Mouse (Mus musculus) fibroblast of lung, adult 2 months (primary cell): ENCODE results near the gene Ercc4.
A peak's percentile ranks its signal among the peaks of the same experiment; 100 is the strongest.
"Not testable (repeated sequence)": the region's sequence is repeated elsewhere in the genome, so short reads cannot be mapped to it uniquely, and the experiment has no call there.

Experiments used
- DNase-seq: peaks from one replicate; pipeline ENCODE4 v3.0.0-alpha.2; 2011; ENCODE audit warnings: low read depth

The Ercc4 gene

DNA sequence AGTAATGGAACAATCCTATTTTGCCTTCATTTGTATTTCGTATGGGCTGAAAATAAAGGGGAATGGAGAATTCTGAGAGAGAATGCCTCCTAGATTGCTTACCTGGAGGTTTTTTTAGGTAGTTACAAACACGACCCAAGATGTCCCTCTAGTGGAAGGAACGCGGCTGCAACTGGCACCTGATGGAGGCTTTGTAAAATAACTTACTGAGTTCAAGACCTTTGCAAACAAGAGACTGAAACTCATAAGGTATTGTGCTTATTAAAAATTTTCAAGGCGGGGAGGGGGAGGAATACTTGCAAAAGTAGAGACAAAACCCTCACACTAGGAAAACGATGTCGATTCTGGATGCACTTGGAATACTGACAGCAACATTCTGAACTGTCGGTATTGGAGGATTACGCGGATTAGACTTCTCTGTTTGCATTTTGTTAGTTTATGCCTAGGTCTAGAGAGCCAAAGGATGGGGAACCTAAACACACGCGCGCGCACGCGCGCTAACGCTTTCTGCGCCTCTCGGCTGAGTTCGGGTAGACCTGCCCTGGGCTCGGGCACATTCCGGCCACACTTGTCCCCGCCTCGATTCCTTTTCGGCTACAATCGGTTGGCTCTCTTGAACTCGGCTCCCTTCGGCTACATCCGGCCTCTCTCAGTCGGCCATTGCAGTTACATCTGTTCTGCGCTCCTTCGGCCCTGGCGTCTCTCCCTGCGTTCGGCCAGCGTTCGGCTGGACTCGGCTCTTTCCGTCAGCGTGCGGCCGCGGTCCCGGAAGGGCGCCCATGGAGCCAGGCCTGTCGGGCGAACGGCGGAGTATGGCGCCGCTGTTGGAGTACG is at the start of gene Ercc4:
Gene Ercc4 (plus strand): TSS at position 529 of the 834 bp plus-strand sequence.
- peak; percentile 93 for DNase-seq

GRCm38 (mm10) chr16:13061113-13061512 is 48.4 kb upstream of the Ercc4 start:
- no peak for DNase-seq

DNA sequence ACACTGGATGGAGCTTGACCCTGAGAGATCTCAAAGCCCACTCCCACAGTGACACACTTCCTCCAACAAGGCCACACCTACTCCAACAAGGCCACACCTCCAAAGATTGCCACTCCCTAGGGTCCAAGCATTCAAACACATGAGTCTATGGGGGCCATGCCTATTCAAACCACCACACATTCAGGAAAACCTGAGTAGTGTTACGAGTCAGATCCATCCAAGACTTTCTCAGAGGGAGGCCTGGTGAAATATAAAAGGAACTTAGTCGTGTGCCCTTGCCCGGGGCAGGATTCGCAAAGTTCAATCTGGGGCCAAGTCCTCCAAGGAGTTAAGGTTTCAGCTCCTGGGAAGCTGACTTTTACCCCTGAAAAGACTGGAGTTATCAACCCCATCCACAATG is 35.3 kb upstream of the Ercc4 start:
- DNase-seq: no peak

GRCm38 (mm10) chr16:13080161-13080560 is 29.3 kb upstream of the Ercc4 start:
- DNase-seq: peak; percentile 2

DNA sequence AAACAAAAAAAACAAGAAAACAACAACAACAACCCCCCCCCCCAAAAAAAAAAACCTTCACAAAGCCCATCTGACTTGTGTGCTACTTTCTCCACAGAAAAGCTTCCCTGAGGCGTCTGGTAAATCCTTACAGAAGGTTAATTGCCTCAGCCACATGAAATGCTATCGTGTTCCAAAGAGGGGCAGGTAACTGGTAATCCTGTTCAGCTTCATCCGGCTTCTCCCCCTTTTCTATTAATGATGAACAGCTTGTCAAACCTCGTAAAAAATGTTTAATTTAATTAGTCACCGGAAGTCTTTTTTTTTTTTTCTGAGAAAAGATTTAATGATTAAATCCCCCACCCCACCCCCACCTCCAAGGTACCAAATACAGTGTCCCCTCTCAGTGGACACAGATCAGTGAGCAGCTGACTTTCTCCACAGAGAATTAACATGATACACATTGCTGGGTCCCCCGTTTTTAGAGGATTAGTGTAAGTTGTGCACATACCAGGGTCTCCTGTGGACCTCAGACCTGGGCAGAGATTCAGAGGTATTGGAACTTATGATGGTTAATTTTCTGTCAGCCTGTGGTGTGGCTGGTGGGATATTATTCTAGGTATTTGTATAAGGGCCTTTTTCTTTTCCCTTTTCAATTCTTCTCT is 26.2 kb upstream of the Ercc4 start:
- DNase-seq: no peak

DNA sequence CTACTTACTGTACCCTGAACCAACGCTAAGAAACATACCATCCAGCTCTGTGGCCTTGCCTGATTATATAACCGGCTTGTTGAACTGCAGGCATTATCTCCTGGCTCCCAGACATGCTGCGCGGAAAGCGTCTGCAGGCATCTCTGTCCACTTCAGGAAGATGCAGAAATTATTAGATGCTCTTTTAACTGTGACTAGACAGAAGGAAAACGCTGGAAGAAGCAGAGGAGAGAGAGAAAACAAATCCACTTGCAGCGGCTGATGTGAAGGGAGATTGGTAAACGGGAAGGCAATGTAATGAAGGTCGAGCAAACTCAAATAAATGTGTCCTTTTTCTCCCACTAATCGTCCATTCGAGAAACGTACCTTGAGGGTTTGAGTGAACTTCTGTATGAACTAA is 1.1 kb upstream of the Ercc4 start:
- DNase-seq: no peak

GRCm38 (mm10) chr16:13109990-13110595 is 609 bp downstream of the Ercc4 start:
- DNase-seq: no peak

- DNase-seq: no peak
These were observed 5.3 kb downstream of the Ercc4 start for GRCm38 (mm10) chr16:13114821-13115220.

GRCm38 (mm10) chr16:13115466-13115865 is 6.0 kb downstream of the Ercc4 start:
- not testable (repeated sequence) for DNase-seq

GRCm38 (mm10) chr16:13117299-13117966 is 7.9 kb downstream of the Ercc4 start:
- peak; percentile 59 for DNase-seq

GRCm38 (mm10) chr16:13117967-13118430 is 8.5 kb downstream of the Ercc4 start:
- no peak for DNase-seq

GRCm38 (mm10) chr16:13118754-13119294 is 9.3 kb downstream of the Ercc4 start:
- no peak for DNase-seq

DNA sequence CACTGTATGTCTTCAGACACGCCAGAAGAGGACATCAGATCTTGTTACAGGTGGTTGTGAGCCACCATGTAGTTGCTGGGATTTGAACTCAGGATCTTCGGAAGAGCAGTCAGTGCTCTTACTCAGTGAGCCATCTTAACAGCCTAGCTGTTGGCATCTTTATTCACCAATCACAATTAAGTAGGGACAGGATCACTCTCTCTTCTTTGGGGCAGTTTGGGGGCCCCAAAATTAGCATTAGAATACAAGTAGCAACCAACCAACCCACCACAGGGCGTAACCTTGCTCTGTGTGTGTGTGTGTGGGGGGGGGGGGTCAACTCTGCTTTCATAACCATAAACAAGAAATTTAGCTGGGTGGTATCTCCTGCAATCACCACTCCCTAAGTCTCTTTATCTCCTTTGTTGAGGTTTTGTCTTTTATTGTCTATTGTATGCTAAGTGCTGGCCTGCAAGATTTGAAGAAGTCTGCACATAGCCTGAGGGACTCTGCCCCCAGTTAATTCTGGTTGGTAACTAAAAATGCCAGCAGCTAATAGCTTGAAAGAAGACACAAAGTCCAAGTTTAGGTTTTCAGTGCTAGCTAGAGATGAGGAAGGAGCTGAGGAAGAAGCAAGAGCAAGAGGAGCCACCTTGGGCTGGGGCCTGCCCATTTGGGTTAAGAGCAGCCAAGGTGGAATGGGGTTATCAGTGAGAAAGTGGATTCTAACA is 10.3 kb downstream of the Ercc4 start:
- DNase-seq: no peak

DNA sequence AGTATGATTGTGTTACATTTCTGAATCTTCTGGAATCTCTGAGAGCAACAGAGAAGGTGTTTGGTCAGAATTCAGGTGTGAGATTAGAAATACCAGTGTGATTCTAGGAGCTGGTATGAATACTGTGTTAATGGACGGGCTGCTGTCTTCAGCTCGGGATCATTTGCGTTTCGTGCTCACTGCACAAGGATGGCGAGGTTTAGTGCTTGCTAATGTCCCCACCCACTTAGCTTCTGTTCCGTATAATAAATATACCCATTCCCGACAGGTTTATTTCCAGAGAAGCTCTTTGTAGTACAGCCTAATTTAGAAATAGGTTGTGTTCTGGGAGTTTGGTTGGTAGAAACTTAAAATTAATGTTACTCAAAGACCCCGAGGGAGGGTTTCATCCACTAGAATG is 15.9 kb downstream of the Ercc4 start:
- DNase-seq: no peak

GRCm38 (mm10) chr16:13127566-13127965 is 18.1 kb downstream of the Ercc4 start:
- DNase-seq: no peak

DNA sequence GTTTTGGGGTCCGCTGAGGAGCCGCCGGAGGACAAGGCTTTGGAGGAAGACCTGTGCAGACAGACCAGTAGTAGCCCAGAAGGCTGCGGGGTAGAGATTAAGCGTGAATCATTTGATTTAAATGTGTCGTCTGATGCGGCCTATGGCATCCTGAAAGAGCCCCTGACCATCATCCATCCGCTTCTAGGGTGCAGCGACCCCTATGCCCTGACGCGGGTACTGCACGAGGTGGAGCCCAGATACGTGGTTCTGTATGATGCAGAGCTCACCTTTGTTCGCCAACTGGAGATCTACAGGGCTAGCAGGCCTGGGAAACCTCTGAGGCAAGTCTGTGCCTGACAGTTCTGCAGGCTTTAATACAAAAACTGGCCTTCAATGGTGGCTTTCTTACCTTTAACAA is 20.9 kb downstream of the Ercc4 start:
- DNase-seq: no peak

GRCm38 (mm10) chr16:13141220-13141619 is 31.7 kb downstream of the Ercc4 start:
- no peak for DNase-seq

GRCm38 (mm10) chr16:13143932-13144331 is 34.4 kb downstream of the Ercc4 start:
- DNase-seq: no peak

DNA sequence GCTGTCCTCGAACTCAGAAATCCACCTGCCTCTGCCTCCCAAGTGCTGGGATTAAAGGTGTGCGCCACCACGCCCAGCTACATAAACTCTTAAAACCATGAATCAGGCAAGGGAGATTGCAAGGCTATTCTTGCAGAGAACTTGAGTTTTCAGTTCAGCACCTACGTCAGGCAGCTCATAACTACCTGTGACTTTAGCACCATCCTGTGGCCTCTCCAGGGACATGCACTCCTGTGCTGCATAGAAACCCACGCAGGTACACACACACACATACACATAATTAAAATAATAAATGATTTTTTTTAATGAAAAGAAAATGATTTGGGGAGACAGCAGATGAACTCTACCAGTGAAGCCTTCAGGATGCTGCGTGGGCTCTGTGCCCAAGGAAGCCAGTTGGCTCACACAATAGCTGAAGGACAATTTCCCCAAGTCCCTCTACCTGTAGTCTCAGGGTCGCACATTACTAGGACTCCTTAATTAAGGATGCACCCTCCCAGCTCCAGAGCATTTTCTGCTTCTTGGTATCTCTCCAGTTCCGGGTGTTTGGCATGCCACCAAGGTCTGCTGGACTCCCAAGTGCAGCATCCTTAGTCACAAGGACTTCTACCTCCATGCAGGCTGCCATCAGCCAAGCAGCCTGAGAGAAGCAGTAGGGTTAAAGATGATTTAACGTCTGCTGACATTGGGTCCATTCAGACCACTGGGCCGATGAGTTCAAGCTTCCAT is 35.4 kb downstream of the Ercc4 start:
- no peak for DNase-seq

GRCm38 (mm10) chr16:13146231-13146630 is 36.7 kb downstream of the Ercc4 start:
- DNase-seq: no peak
